Mouse (Mus musculus) bone marrow, adult 2 months (tissue): ENCODE results near the gene Ndufa11.

ENCODE experiments used
- CTCF ChIP-seq: fragments of 200-500 bp; IDR thresholded peaks from 2 replicates; pipeline ENCODE4 v1.5.1; 2011; ENCODE audit warnings: low read length, control low read depth; ENCODE audit not compliant: control insufficient read depth, insufficient read depth
- POLR2A ChIP-seq: fragments of 200-500 bp; IDR thresholded peaks from 2 replicates; pipeline ENCODE4 v1.6.1; 2011; ENCODE audit warnings: low read depth, mild to moderate bottlenecking, control low read depth, low read length, borderline replicate concordance; ENCODE audit not compliant: control insufficient read depth

GRCm38 (mm10) chr17:56723419-56724161, 6.0 kb downstream of the Ndufa11 start:
- TF ChIP-seq CTCF, result no peak
- TF ChIP-seq POLR2A, result no peak
